Mouse (Mus musculus) frontal cortex, postnatal 14 days (tissue): ENCODE data around the gene Gm12216.
"Not testable (repeated sequence)": the region's sequence is repeated elsewhere in the genome, so short reads cannot be mapped to it uniquely, and the experiment has no call there.

Experiments
- DNase-seq, 2 experiments: peaks; one replicate each; pipeline ENCODE4 v3.0.0; 2022; ENCODE audit warnings: low spot score in 2 of 2

Gene Gm12216

DNA sequence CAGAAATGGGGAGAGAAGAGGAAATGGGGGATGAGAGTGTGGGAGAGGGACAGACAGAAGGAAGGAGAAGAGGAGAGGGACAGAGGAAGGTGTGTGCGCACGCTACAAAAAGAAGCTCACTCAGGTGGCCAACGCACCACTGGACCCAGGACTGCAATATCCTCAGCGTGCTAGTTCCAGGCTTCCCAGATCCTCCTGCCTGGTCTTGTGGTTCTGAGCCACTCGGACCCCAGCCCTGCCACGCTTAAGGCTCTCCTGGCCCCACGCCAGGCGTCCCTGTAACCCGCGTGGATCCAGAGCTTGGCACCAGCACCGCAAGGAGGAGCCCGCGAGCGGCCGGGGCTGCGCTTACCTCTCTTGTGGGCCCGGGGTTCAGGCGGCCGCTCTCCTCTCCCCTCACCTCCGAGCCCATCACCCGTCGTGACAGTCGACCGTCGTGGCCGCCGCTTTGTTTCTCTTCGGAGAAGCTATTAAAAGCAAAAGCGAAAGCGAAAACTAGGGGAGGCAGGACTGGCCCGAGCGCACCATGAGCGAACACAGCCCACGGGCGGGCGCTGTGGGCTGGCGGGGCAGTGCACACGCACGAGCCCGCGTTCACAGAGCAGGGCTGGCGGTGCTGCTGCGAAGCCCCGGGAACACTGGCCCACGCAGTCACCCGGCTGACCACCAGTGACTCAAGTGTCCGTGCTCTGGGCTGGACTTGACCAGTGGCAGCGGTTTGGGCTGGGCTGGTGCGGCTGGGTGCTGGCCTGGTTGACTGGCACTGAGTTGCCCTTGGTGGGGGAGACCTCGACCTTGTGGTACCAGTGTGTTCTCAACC, at the start of gene Gm12216:
TSS of gene Gm12216 (minus strand) at position 496 of the 820 bp plus-strand sequence.
- DNase-seq, result not testable (repeated sequence)

DNA sequence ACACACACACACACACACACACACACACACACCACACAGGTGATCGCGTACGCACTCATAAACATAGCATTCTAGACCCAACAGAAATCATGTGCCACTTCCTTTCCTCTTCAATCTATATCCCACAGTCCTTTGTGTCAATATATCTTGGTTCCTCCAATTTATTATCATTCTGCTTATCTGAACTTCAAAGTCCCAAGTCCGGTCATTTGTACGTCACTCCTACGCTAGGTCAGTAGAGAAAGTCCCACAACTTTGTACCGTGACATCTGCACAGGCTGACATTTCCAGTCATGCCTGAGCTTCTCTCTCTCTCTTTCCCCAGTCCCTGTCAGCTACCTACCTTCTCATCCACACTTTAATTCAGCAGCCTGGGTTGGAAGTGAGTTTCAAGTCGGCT, 49.6 kb upstream of the Gm12216 start:
- DNase-seq, result no peak

DNA sequence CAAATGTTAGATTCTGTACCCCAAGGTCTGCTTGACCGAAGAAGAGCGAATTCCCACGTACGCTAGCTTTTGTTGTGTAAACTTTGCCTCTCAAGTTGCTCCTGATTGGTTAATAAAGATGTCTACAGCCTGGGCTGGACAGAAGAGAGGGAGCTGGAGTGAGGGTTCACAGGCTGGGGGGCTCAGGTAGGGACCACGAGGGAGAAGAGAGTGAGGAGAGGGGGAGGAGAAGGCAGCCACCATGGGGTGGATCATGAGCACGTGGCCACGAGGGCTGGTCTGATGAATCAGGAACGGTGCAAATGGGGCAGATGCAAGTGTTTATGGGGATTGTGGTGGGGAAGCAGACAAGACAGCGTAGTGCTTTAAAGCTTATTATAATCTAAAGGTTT, 45.5 kb upstream of the Gm12216 start:
- DNase-seq, result no peak

DNA sequence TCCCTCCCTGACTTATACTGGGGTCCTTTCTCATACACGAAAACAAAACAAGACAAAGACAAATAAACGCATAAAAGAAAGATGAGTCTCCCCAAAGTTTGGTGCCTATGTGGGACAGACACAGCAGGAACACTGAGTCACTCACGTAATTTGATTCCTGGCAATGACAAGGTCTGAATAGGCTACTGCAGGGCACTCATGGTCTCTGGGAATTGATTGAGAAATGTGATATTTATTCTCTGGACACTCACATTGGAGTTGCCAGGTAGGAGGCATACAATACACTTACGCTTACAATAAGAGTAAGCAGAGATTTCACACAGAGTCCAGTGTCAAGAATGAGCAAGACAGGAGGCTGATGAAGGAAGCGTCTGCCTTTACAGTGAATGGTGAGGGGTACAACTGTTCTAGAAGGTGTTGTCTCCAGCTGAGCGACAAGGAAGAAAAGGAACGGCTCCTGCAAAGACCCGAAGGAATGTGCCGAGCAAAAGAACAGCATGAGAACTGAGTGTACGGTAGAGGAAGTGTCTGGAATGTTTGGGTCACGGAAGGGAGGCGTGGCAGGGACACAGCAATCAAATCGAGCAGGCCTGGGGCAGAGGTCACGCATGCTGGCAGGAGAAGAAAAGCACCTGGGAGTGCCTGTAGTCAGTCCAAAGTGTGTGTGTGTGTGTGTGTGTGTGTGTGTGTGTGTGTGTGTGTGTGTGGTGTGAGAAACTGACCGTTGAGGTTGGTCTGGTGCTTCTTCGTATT, 44.9 kb upstream of the Gm12216 start:
- DNase-seq, result no peak

DNA sequence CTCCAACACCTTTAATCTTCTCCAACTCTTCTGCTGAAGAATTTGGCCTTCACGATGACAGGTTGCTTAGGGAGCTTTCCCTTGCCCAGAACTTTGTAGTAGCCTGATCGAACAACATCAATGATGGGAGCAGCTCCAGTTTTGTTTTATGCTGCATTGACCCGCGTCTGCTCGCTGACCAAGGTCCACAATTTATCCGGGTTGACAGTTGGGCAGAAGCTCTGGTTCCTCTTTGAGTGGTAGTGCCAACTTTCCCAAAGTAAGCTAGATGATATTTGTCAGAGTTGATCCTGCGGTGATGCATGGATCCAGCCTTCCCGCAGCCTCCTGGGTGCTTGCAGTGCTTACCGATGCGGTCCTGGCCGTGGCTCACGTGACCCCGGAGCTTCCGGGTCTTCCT, 43.7 kb upstream of the Gm12216 start:
- no peak for DNase-seq

DNA sequence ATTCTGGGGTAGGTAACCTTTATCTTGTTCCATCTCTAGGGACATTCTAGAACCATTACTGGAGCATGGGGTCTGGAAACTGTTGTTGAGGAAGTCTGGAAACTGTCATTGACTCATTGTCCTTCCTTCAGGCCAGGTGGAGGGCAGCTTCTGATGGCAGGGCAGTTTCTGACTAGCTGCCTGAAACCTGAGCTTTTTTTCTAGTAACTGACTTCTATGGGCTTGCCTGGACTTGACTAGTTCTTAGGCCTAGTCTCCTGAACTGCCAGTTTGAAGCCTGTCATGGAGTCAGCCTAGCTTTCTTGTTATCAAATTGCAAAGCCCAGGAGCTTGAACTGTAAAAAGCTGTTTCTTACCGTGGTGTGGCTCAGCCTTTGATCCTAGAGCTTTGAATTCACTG, 41.9 kb upstream of the Gm12216 start:
- no peak for DNase-seq

DNA sequence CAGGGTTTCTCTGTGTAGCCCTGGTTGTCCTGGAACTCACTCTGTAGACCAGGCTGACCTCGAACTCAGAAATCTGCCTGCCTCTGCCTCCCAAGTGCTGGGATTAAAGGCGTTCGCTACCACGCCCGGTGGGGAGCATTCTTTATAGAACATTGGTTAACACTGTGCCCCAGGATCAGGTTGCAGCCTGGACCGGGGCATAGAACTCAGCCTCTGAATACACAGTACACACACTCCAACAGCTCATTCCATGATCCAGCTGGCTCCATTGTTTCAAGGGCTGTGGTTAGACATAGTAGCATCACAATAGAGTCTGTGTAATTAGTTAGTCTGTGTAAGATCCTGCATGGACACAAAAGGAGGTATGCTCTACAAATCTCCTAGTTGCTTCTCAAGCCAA, 40.9 kb upstream of the Gm12216 start:
- DNase-seq, result no peak

DNA sequence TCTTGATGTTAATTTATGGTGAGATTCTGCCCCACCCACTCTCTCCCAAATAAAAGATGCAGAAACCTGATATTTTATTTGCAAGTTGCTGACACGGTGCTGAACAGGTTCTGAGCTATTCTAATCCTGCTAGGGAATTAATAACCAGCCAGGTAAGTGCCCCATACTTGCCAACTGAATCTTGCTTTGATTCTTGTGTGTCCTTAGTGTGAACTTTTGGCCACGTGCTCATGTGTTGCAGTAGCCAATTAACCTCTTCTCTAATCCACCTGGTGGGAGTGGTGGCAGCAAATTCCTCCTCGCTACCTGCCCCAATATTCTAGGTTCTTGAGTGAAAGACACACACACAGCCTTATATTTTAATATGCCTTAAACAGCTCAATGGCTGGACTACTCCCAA, 39.9 kb upstream of the Gm12216 start:
- DNase-seq, result no peak

DNA sequence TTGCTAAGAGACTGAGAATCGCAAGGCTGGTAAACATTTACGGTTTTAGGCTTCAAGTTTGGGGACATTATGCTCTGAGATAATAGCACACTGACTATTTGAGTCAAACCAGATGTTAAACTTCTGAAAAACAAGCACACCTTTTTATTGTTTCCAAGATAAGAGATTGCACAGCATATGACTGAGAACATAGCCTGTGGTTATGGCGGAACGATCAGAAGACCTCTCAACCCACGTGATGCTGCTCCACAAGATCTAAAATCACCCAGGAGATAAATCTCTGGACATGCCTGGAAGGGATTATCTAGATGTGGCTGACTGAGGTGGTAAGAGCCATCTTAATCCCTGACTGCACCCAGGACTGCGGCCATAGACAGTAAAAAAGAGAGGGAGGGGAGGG, 37.9 kb upstream of the Gm12216 start:
- no peak for DNase-seq

DNA sequence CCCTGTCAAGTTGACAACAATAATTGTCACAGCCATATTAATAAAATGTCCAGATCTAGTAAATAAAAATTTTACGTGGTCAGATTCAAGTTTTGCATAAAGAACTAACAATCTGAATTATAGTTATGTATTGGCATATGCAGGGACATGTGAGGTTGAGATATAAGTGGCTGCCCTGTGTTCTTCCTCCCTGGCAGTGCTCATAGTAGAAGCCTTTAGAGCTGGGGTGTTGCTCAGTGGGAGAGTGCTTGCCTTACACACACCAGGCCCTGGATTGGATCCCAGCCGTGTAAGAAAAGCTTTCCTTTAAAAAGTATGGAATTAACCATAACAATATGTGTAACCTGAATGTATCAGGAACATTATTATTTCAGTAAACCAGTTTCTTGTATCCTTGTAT, 34.4 kb upstream of the Gm12216 start:
- no peak for DNase-seq

DNA sequence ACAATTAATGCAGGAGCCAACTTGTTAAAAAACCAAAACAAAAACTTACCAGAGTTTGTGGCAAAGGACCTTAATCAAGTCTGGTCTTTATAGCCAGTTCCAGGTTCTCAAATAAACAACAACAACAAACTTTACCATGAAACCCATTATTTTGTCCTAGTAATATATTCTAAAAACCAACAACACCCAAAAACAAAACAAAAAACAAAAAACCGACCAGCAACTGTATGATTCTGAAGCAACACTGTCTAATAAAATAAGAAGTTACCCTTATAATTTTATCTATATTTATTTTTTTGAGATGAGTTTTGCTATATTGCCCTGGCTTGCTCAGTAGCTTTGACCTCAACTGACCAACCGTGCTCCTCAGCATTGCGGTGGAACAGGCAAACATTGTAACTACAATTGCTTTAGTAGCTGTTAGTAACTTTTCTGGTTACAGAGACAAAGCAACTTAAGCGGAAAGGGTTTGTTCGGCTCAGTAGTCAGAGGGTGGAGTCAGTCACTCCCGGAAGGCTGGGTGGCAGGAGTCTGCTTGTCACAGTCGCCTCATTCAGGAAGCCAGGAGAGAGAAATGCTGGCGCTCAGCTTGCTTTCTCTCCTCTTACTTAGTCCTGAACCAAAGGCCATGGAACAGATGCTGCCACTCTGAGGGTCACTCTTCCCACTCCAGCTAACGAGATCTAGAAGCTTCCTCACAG, 33.8 kb upstream of the Gm12216 start:
- DNase-seq, result no peak

DNA sequence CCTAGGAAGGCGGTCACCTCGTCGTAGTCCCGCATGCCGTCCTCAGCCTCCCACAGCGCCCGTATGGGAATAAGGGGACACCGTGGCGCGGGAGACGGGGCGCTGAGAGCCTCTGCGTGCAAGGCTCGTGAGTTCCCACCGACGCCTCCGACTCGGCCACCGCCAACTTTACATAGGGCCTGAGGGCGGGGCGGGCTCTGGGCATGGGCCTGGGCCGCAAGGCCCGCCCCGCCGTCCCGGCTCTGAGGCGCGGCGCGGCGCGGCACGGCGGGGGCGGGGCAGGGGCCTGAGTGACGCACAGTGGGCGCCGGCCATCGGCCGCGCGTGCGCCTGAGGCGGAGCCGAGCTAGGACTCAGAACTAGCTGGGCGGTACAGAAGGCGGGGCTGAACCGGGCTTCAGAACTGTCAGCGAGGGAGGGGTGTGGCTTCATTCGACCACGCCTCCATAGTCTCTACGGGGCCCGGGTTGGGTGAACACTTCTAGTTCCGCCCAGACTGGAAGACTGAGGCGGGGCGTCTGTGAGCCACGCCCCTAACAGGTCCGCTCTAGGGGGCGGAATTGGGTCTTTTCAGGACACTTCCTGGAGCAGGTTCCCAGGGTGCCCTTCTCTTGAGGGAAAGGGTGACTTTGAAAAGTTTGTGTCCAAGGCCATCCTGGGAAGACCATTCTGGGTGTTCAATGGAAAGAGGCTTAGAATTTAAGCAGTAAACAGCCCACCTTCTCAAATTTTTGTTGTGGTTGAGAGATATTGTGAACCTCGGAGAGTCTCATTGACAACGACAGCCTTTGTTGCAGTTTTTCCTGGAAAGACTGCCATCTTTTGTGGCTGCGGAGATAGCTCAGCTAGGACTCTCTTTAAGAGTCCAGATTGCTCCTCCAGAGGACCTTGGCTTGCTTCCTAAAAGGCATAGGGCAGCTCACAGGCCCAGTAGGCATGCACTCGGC, 32.7 kb upstream of the Gm12216 start, which contains the start of gene Slc22a5:
TSS of gene Slc22a5 (minus strand) at position 156 of the 947 bp plus-strand sequence.
- peak; percentile 98 for DNase-seq

DNA sequence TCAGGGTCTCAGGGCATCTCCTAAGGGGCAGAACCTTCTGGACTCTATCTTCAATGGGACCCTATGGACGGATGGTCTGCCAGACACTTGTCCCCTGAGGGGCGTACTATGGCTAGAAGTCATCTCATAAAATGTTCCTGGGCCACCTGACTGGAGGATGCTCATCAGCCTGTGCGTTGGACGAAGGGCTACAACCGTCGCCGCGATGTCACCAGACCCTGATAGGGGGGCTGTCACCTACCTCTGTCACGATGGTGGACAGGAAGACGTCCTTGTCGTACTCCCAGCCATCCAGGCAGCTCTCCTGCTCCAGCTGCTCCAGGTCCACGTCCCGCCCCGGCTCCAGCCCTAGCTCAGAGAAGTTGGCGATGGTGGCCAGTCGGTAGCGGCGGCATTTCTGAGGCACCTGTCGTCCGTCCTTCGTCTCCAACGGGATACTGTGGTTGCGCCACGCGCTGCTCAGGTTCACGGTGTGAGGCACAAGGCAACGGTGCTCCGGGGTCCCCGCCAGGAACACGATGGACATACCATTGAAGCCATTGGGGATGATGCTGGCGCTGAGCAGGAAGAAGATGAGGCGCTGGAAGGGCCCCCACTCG, 31.9 kb upstream of the Gm12216 start:
- DNase-seq, result no peak

DNA sequence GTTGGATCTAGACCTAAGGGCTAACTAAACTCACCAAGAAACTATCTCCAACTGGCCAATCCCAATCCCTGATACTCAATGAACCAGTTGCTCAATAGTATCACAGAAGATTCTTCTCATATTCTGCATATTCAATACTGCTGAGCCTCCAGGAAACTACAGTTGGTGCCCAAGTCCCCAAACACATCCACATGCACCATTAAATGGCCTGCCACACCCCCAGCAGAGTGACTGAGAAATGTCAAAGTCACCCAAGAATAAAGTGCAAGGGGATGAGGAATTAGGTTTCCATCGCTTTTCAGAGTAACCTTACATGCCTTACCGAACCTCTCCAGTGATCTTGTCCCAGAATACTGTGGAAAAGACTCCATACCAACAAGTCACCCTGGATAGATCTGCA, 31.2 kb upstream of the Gm12216 start:
- no peak for DNase-seq

DNA sequence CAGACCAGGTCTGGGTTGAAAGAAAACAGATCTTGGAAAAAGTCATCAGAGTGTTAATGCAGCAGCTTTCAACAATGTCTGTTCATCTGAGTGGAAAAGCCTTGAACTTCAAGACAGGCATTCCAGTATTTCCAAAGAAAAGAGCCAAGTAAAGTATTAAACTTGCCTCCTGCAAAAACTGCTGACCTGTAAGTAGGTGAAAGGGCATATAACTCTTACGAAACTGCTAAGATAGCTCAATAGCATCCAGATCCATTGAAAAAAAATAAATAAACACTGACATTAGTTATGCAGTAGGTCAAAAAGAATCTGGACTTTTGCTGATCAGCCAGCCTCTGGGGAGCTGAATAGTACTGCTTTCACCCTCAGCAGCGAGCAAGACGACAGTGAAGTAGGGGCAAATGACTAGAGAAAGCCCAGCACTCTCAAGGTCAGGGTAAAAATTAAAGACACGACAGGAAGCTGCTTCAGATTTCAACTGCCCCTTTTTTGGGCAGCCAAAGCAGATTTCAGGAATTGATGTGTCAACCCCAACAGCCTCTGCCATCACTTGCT, 30.1 kb upstream of the Gm12216 start:
- DNase-seq, result no peak

DNA sequence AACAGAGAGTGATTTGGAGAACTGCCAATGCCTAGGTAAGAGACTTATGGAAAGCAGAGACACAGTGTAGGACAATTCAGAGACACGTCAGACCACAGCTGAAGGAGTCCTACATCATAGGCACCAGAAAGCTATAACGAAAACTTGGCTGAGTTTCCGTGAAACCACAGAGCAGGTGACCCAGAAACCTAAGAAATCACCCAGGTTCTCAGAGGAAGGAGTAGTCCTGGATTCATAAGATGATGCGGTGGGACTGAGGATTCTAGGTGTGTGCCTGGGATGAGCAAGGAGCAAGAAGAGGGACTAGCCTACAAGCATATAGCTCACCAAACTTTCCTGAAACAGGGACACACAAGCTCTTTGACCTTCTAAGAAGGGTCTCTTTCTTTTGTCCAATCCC, 29.2 kb upstream of the Gm12216 start:
- DNase-seq, result no peak

DNA sequence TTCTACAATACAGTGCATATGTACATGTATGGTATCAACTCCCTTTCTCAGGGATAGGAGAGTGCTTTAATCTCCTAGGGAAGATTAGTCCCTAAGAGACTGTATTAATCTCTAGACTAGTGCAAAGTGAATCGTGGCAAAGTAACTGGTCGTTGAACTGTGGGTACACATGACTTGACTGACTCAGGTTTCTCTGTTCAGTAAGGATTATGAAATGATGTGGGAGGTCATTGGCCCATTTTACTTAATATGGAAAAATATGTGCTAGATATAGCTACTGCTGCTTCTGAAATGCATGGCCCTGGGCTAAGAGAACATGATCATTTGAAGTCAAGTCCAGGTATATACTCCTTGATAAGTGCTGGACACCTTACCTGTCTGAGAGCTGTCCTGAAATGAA, 24.2 kb upstream of the Gm12216 start:
- DNase-seq, result no peak

DNA sequence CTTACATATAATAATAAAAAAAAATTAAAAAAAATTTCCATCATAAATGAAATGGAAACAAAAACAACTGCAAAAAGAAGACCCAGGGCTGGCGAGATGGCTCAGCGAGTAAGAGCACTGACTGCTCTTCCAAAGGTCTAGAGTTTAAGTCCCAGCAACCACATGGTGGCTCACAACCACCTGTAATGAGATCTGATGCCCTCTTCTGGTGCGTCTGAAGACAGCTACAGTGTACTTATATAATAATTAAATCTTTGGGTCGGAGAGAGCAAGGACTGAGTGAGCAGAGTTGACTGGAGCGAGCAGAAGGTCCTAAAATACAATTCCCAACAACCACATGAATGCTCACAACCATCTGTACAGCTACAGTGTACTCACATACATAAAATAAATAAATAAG, 19.0 kb upstream of the Gm12216 start:
- not testable (repeated sequence) for DNase-seq

DNA sequence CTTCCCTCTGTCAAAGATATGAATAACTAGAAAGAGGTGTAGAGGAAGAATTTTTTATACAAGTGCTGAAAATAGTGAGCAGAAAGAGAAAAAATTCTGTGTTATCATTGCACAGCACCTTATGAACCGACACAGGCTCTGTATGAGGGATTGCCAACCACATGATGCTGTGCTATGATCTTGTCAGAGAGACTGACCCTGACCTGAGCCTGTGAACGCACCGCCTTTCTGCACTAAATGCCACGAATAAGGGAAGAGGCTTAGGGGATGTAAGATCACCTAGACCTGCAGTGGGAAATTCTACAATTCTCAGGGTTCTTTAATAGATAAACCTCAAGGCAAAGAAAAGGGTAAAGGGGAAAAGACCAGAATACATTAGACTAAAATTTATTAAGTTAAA, 17.4 kb upstream of the Gm12216 start:
- DNase-seq, result no peak

DNA sequence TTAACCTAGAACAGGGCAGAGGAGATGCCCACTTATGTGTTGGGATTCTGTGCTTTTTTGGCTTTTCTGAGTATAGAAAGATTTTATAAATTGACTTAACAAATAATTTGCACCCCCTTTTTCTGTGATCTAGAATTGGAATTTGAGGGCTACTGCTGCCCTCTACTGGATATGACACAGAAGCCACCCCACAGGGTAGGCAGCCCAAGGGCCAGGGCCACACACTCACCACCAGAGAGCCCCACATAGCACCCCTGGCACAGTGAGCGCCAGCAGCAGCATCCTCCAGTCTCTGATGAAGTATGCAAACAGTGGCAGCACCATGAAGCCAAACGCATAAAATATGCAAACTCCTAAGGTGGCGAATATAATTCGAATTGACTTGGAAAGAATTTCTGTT, 15.7 kb upstream of the Gm12216 start:
- DNase-seq, result no peak
